Mouse (Mus musculus): ENCODE measurements around the gene Rspry1.

- TF ChIP-seq ZC3H11A (IDR thresholded peaks at IDR 0.05; ENCODE audit: borderline replicate concordance, low read depth, low read length), result no peak
- TF ChIP-seq HCFC1 (IDR thresholded peaks at IDR 0.05; ENCODE audit: borderline replicate concordance, insufficient read depth, low read length), result no peak
- TF ChIP-seq ZNF384 (IDR thresholded peaks at IDR 0.05; ENCODE audit: low read depth, low read length), result no peak
- no peak for TF ChIP-seq CHD2 (IDR thresholded peaks at IDR 0.05; ENCODE audit: low read depth, low read length)
These were observed 32.5 kb downstream of the Rspry1 start for GRCm38 (mm10) chr8:94634211-94634610.

Data from ES-E14 (cell line).